Mouse (Mus musculus) midbrain, embryonic 16.5 days (tissue): ENCODE results near the gene Efcab12. TPM values are rescaled to one million over a fixed set of nuclear protein-coding genes. Genes with fewer than 3 reads are reported as not detected.
"Not testable (repeated sequence)": the region's sequence is repeated elsewhere in the genome, so short reads cannot be mapped to it uniquely, and the experiment has no call there.

Source experiments
- ATAC-seq: fragments of 200-750 bp; cut with Nextera tagmentation; 2 replicates; pipeline ENCODE4 v1.8.0; 2017; ENCODE audit warnings: moderate TSS enrichment
- H3K27ac ChIP-seq: fragments of 300-500 bp; sonication (generic); 2 replicates; pipeline ENCODE4 v1.5.1; 2014; ENCODE audit warnings: mild to moderate bottlenecking, low read length, mixed read lengths
- H3K27me3 ChIP-seq: fragments of 300-500 bp; sonication (generic); 2 replicates; pipeline ENCODE4 v1.6.1; 2014; ENCODE audit warnings: low read depth, low read length, mixed read lengths; ENCODE audit not compliant: control insufficient read depth, insufficient read depth
- H3K36me3 ChIP-seq: fragments of 300-500 bp; sonication (generic); 2 replicates; pipeline ENCODE4 v1.6.1; 2014; ENCODE audit warnings: mild to moderate bottlenecking, low read length, moderate library complexity, mixed read lengths; ENCODE audit not compliant: control insufficient read depth, insufficient read depth
- H3K4me1 ChIP-seq: fragments of 300-500 bp; sonication (generic); 2 replicates; pipeline ENCODE4 v1.6.1; 2014; ENCODE audit warnings: mild to moderate bottlenecking, low read length, mixed read lengths; ENCODE audit not compliant: control insufficient read depth, insufficient read depth
- H3K4me2 ChIP-seq: fragments of 300-500 bp; sonication (generic); 2 replicates; pipeline ENCODE4 v1.6.1; 2014; ENCODE audit warnings: mild to moderate bottlenecking, low read length, mixed read lengths
- H3K4me3 ChIP-seq: fragments of 300-500 bp; sonication (generic); 2 replicates; pipeline ENCODE4 v1.5.1; 2014; ENCODE audit warnings: low read depth, mild to moderate bottlenecking, low read length, moderate library complexity, mixed read lengths
- H3K9ac ChIP-seq: fragments of 300-500 bp; sonication (generic); 2 replicates; pipeline ENCODE4 v1.6.1; 2014; ENCODE audit warnings: low read depth, low read length, mixed read lengths
- H3K9me3 ChIP-seq: fragments of 300-500 bp; sonication (generic); replicated peaks from 2 replicates; pipeline ENCODE4 v1.6.1; 2014; ENCODE audit warnings: mild to moderate bottlenecking, low read length, mixed read lengths; ENCODE audit not compliant: control insufficient read depth, poor library complexity, severe bottlenecking
- WGBS: fragments of 180-500 bp; shearing (Covaris S2); extraction: QIAGEN DNeasy Blood & Tissue Kit; methylation state at CpG from one replicate; pipeline ENCODE4 v1.1.7; 2014; 5-methylcytosine and 5-hydroxymethylcytosine counted together
- polyA plus RNA-seq: library from polyadenylated mRNA; unstranded; fragments of >200 nt; fragmentation: Nextera tagmentation; extraction: Ambion mirVana; gene quantifications from 2 replicates; pipeline ENCODE4 v1.2.1, GENCODE M21; 2015

The Efcab12 gene
- polyA plus RNA-seq: 3.1 and 3.2 TPM in 2 replicates

- H3K4me2 ChIP-seq: peak within 1 kb of the TSS; percentile 80
- H3K9me3 ChIP-seq: no peaks in the 10 kb centered on the region
- peak within 1 kb of the TSS; percentile 51; the same call in 1 of the 2 replicates for H3K9ac ChIP-seq
- H3K27me3 ChIP-seq: no peaks in the 10 kb centered on the region
- WGBS: under 1% methylated on average over 19 of the region's 19 CpGs
- peak within 1 kb of the TSS; percentile 19; the same call in 1 of the 2 replicates for H3K27ac ChIP-seq
- H3K4me3 ChIP-seq: peak within 1 kb of the TSS; percentile 40
- H3K36me3 ChIP-seq: peaks cover 4% of the 10 kb centered on the region; the same call in 1 of the 2 replicates
- H3K4me1 ChIP-seq: peaks cover 3% of the 10 kb centered on the region; the same call in 1 of the 2 replicates
- peak; percentile 96 for ATAC-seq
Measured at GRCm38 (mm10) chr6:115838161-115838597, at the start of gene Efcab12. Gene Efcab12 (minus strand): TSS chr6:115838412.

- no peak overlapping the region for H3K27ac ChIP-seq
- H3K4me3 ChIP-seq: no peak overlapping the region
- peaks cover 16% of the 10 kb centered on the region for H3K36me3 ChIP-seq
- H3K27me3 ChIP-seq: no peaks in the 10 kb centered on the region
- no peaks in the 10 kb centered on the region for H3K9me3 ChIP-seq
- no peak for ATAC-seq
- WGBS: 79% methylated on average over 4 of the region's 4 CpGs
- H3K4me2 ChIP-seq: no peak overlapping the region
- H3K4me1 ChIP-seq: peaks cover 14% of the 10 kb centered on the region
- no peak overlapping the region for H3K9ac ChIP-seq
Measured at GRCm38 (mm10) chr6:115886894-115887293, 48.7 kb upstream of the Efcab12 start.

- H3K4me1 ChIP-seq: no peaks in the 10 kb centered on the region
- H3K4me2 ChIP-seq: no peak overlapping the region
- no peaks in the 10 kb centered on the region for H3K9me3 ChIP-seq
- ATAC-seq: no peak
- H3K27ac ChIP-seq: no peak overlapping the region
- H3K36me3 ChIP-seq: peaks cover 19% of the 10 kb centered on the region
- H3K4me3 ChIP-seq: no peak overlapping the region
- H3K27me3 ChIP-seq: no peaks in the 10 kb centered on the region
- no peak overlapping the region for H3K9ac ChIP-seq
Measured at GRCm38 (mm10) chr6:115884018-115884417, 45.8 kb upstream of the Efcab12 start.

GRCm38 (mm10) chr6:115880751-115881150 is 42.5 kb upstream of the Efcab12 start:
- Histone ChIP-seq H3K4me3 (no peak overlapping the region), H3K27ac (no peak overlapping the region), H3K27me3 (no peaks in the 10 kb centered on the region), H3K36me3 (peaks cover 14% of the 10 kb centered on the region), H3K4me1 (no peaks in the 10 kb centered on the region), H3K4me2 (no peak overlapping the region), H3K9ac (no peak overlapping the region), H3K9me3 (no peaks in the 10 kb centered on the region)
- no peak for ATAC-seq
- 92% methylated on average over 8 of the region's 8 CpGs for WGBS

- Histone ChIP-seq H3K9me3 (no peaks in the 10 kb centered on the region), H3K4me2 (no peak overlapping the region), H3K27ac (no peak overlapping the region), H3K36me3 (peaks cover 14% of the 10 kb centered on the region), H3K4me1 (no peaks in the 10 kb centered on the region), H3K27me3 (no peaks in the 10 kb centered on the region), H3K9ac (no peak overlapping the region), H3K4me3 (no peak overlapping the region)
- ATAC-seq: no peak
- 88% methylated on average over 6 of the region's 6 CpGs for WGBS
Measured at GRCm38 (mm10) chr6:115879736-115880135, 41.5 kb upstream of the Efcab12 start.

- no peak overlapping the region for H3K9ac ChIP-seq
- 91% methylated on average over 6 of the region's 6 CpGs for WGBS
- no peak overlapping the region for H3K4me2 ChIP-seq
- no peak overlapping the region for H3K27ac ChIP-seq
- no peak for ATAC-seq
- peaks cover 14% of the 10 kb centered on the region for H3K36me3 ChIP-seq
- H3K4me3 ChIP-seq: no peak overlapping the region
- H3K9me3 ChIP-seq: no peaks in the 10 kb centered on the region
- H3K27me3 ChIP-seq: no peaks in the 10 kb centered on the region
- no peaks in the 10 kb centered on the region for H3K4me1 ChIP-seq
Measured at GRCm38 (mm10) chr6:115878694-115879093, 40.5 kb upstream of the Efcab12 start.

GRCm38 (mm10) chr6:115877239-115877638 is 39.0 kb upstream of the Efcab12 start:
- H3K27me3 ChIP-seq: no peaks in the 10 kb centered on the region
- H3K9ac ChIP-seq: no peak overlapping the region
- peaks cover 14% of the 10 kb centered on the region; the same call in 1 of the 2 replicates for H3K36me3 ChIP-seq
- H3K4me2 ChIP-seq: no peak overlapping the region
- WGBS: 93% methylated on average over 2 of the region's 2 CpGs
- no peaks in the 10 kb centered on the region for H3K4me1 ChIP-seq
- no peaks in the 10 kb centered on the region for H3K9me3 ChIP-seq
- H3K4me3 ChIP-seq: no peak overlapping the region
- ATAC-seq: no peak
- no peak overlapping the region for H3K27ac ChIP-seq

- ATAC-seq, H3K4me2 ChIP-seq, H3K9ac ChIP-seq, H3K27ac ChIP-seq, H3K4me1 ChIP-seq, H3K4me3 ChIP-seq, H3K9me3 ChIP-seq, H3K36me3 ChIP-seq, H3K27me3 ChIP-seq: not testable (repeated sequence)
- no CpG with 5 or more reads among the region's 3 CpGs for WGBS
Measured at GRCm38 (mm10) chr6:115871318-115871717, 33.1 kb upstream of the Efcab12 start.

- not testable (repeated sequence) for H3K4me1 ChIP-seq, H3K4me2 ChIP-seq, H3K36me3 ChIP-seq, H3K27me3 ChIP-seq, H3K27ac ChIP-seq, H3K9me3 ChIP-seq, H3K4me3 ChIP-seq, H3K9ac ChIP-seq, ATAC-seq
- WGBS: no CpG with 5 or more reads among the region's 3 CpGs
Measured at GRCm38 (mm10) chr6:115867157-115867556, 28.9 kb upstream of the Efcab12 start.
